Mouse (Mus musculus) right cerebral cortex, postnatal 36 days (tissue): ENCODE results near the gene Suz12.
A peak's percentile ranks its signal among the peaks of the same experiment; 100 is the strongest.

Experiments used
- DNase-seq, 2 experiments: peaks; one replicate each; pipeline ENCODE4 v3.0.0; 2022; ENCODE audit warnings: low spot score in 2 of 2, mixed read lengths in 1 of 2

The Suz12 gene

GRCm38 (mm10) chr11:80075608-80076277 is 82.8 kb downstream of the Suz12 start:
- no peak for DNase-seq

- no peak for DNase-seq
Measured at GRCm38 (mm10) chr11:80077784-80078545, 85.1 kb downstream of the Suz12 start.

- DNase-seq, result no peak
Measured at GRCm38 (mm10) chr11:80078831-80079230, 85.9 kb downstream of the Suz12 start.

- no peak for DNase-seq
Measured at GRCm38 (mm10) chr11:80079751-80080150, 86.8 kb downstream of the Suz12 start.

- no peak for DNase-seq
Measured at GRCm38 (mm10) chr11:80080381-80080825, 87.5 kb downstream of the Suz12 start.

- peak; percentile 76 to 81 for DNase-seq
Measured at GRCm38 (mm10) chr11:80080826-80081728, 88.2 kb downstream of the Suz12 start, which contains the start of gene Crlf3. Crlf3 (minus strand) TSS chr11:80080991.

- DNase-seq, result no peak
Measured at GRCm38 (mm10) chr11:80081786-80082319, 88.9 kb downstream of the Suz12 start.
